Mouse (Mus musculus) heart, adult 2 months (tissue): Measurements from ENCODE around the gene Lonp2. TPM values are rescaled to one million over a fixed set of nuclear protein-coding genes. Genes with fewer than 3 reads are reported as not detected.

Experiments
- DNase-seq, 2 experiments: peaks; one replicate each; pipeline ENCODE4 v3.0.0; 2021
- H3K27ac ChIP-seq: fragments of 200-600 bp; 2 replicates; pipeline ENCODE4 v1.8.1; 2022
- H3K27me3 ChIP-seq: fragments of 200-500 bp; 2 replicates; pipeline ENCODE4 v1.6.1; 2012; ENCODE audit warnings: mild to moderate bottlenecking, low read length, inconsistent platforms, mixed read lengths; ENCODE audit not compliant: control insufficient read depth, insufficient read depth
- H3K36me3 ChIP-seq: fragments of 200-500 bp; 2 replicates; pipeline ENCODE4 v1.6.1; 2012; ENCODE audit warnings: low read length, inconsistent platforms; ENCODE audit not compliant: control insufficient read depth, insufficient read depth
- H3K4me1 ChIP-seq: fragments of 200-500 bp; 2 replicates; pipeline ENCODE4 v1.6.1; 2011; ENCODE audit warnings: low read length; ENCODE audit not compliant: control insufficient read depth, insufficient read depth
- H3K4me3 ChIP-seq: fragments of 200-600 bp; 2 replicates; pipeline ENCODE4 v1.8.1; 2022
- H3K79me2 ChIP-seq: fragments of 200-500 bp; replicated peaks from 2 replicates; pipeline ENCODE4 v1.6.1; 2012; ENCODE audit warnings: mild to moderate bottlenecking, inconsistent platforms, low read length, moderate library complexity, mixed read lengths; ENCODE audit not compliant: control insufficient read depth, insufficient read depth
- H3K9ac ChIP-seq: fragments of 200-500 bp; 2 replicates; pipeline ENCODE4 v1.6.1; 2012; ENCODE audit warnings: low read depth, mild to moderate bottlenecking, control low read depth, inconsistent platforms, low read length, mixed read lengths
- CTCF ChIP-seq: fragments of 200-600 bp; IDR thresholded peaks from 2 replicates; pipeline ENCODE4 v1.8.1; 2022; ENCODE audit warnings: antibody characterized with exemption, mild to moderate bottlenecking, moderate library complexity
- EP300 ChIP-seq: fragments of 200-500 bp; IDR thresholded peaks from 2 replicates; pipeline ENCODE4 v1.6.1; 2011; ENCODE audit warnings: low read depth, low read length, control low read depth; ENCODE audit not compliant: insufficient read depth
- POLR2A ChIP-seq: fragments of 200-500 bp; IDR thresholded peaks from 2 replicates; pipeline ENCODE4 v1.6.1; 2011; ENCODE audit warnings: mild to moderate bottlenecking, low read depth, low read length, control low read depth; ENCODE audit not compliant: insufficient read depth
- WGBS: fragments of 180-500 bp; shearing (Covaris S2); methylation state at CpG from one replicate; pipeline ENCODE4 v1.1.7; 2018; 5-methylcytosine and 5-hydroxymethylcytosine counted together
- intact Hi-C: fragments of 180-260 bp; cut with DNase I; formaldehyde crosslinking; loops from one replicate; pipeline ENCODE4 v1.15.1; 2025
- polyA plus RNA-seq: library from polyadenylated mRNA; depleted of rRNA; stranded (reverse); fragments of >200 nt; gene quantifications from 2 replicates; pipeline ENCODE4 v1.2.3, GENCODE M21; 2012
- total RNA-seq, 2 experiments: library from RNA; stranded (reverse); gene quantifications; 2 replicates each; pipeline ENCODE4 v1.2.3; 2021

Gene Lonp2
- total and polyA plus RNA-seq, 3 experiments = 53.4 to 81.5 (median 69.9) TPM

- no peak for DNase-seq
- intact Hi-C loops = no loop called here
- H3K79me2 ChIP-seq = peaks cover 6% of the 10 kb centered on the region
- H3K36me3 ChIP-seq = peaks cover 27% of the 10 kb centered on the region
- H3K27ac ChIP-seq = no peak overlapping the region
- WGBS = 74% methylated on average over 5 of the region's 5 CpGs
- H3K27me3 ChIP-seq = no peaks in the 10 kb centered on the region
- no peak overlapping the region for H3K9ac ChIP-seq
- peaks cover 2% of the 10 kb centered on the region; the same call in 1 of the 2 replicates for H3K4me1 ChIP-seq
- TF ChIP-seq POLR2A = no peak
- no peak for TF ChIP-seq CTCF
- no peak for TF ChIP-seq EP300
- H3K4me3 ChIP-seq = no peak overlapping the region
Observed at GRCm38 (mm10) chr8:86630212-86630611, 6.4 kb downstream of the Lonp2 start.

- Histone ChIP-seq H3K27me3 (no peaks in the 10 kb centered on the region), H3K27ac (no peak overlapping the region), H3K79me2 (peaks cover 4% of the 10 kb centered on the region; the same call in 1 of the 2 replicates), H3K36me3 (peaks cover 18% of the 10 kb centered on the region), H3K4me3 (no peak overlapping the region), H3K9ac (no peak overlapping the region), H3K4me1 (peaks cover 2% of the 10 kb centered on the region; the same call in 1 of the 2 replicates)
- intact Hi-C loops = no loop called here
- TF ChIP-seq EP300 = no peak
- TF ChIP-seq CTCF = no peak
- TF ChIP-seq POLR2A = no peak
- 63% methylated on average over 4 of the region's 4 CpGs for WGBS
- DNase-seq = no peak
Observed at GRCm38 (mm10) chr8:86631395-86631794, 7.6 kb downstream of the Lonp2 start.

- no peak for DNase-seq
- TF ChIP-seq CTCF (no peak), EP300 (no peak), POLR2A (no peak)
- Histone ChIP-seq H3K4me1 (no peaks in the 10 kb centered on the region), H3K79me2 (peaks cover 1% of the 10 kb centered on the region; the same call in 1 of the 2 replicates), H3K27ac (no peak overlapping the region), H3K4me3 (no peak overlapping the region), H3K9ac (no peak overlapping the region), H3K36me3 (peaks cover 6% of the 10 kb centered on the region), H3K27me3 (no peaks in the 10 kb centered on the region)
- 87% methylated on average over 4 of the region's 4 CpGs for WGBS
- intact Hi-C loops = no loop called here
Observed at GRCm38 (mm10) chr8:86637826-86638225, 14.0 kb downstream of the Lonp2 start.

- intact Hi-C loops = no loop called here
Observed at GRCm38 (mm10) chr8:86638981-86639380, 15.1 kb downstream of the Lonp2 start.

GRCm38 (mm10) chr8:86642682-86643081, 18.8 kb downstream of the Lonp2 start:
- H3K4me3 ChIP-seq = no peak overlapping the region
- WGBS = 81% methylated on average over 3 of the region's 3 CpGs
- no peak overlapping the region for H3K27ac ChIP-seq
- H3K27me3 ChIP-seq = no peaks in the 10 kb centered on the region
- no peaks in the 10 kb centered on the region for H3K4me1 ChIP-seq
- no peaks in the 10 kb centered on the region; the same call in 1 of the 2 replicates for H3K79me2 ChIP-seq
- intact Hi-C loops = no loop called here
- no peak for DNase-seq
- peaks cover 4% of the 10 kb centered on the region for H3K36me3 ChIP-seq
- no peak overlapping the region for H3K9ac ChIP-seq
- no peak for TF ChIP-seq POLR2A
- TF ChIP-seq CTCF = peak; percentile 52

More at GRCm38 (mm10) chr8:86638981-86639380, 15.1 kb downstream of the Lonp2 start:
- H3K27me3 ChIP-seq = no peaks in the 10 kb centered on the region
- peaks cover 1% of the 10 kb centered on the region; the same call in 1 of the 2 replicates for H3K79me2 ChIP-seq
- no peak overlapping the region for H3K4me3 ChIP-seq
- no peak for TF ChIP-seq CTCF
- no peak for TF ChIP-seq POLR2A
- TF ChIP-seq EP300 = no peak
- no peak for DNase-seq
- 85% methylated on average over 4 of the region's 4 CpGs for WGBS
- peaks cover 6% of the 10 kb centered on the region for H3K36me3 ChIP-seq
- no peak overlapping the region for H3K27ac ChIP-seq
- H3K9ac ChIP-seq = no peak overlapping the region
- H3K4me1 ChIP-seq = no peaks in the 10 kb centered on the region

GRCm38 (mm10) chr8:86644661-86645060, 20.8 kb downstream of the Lonp2 start:
- Histone ChIP-seq H3K79me2 (no peaks in the 10 kb centered on the region; the same call in 1 of the 2 replicates), H3K27me3 (no peaks in the 10 kb centered on the region), H3K4me3 (no peak overlapping the region), H3K4me1 (no peaks in the 10 kb centered on the region), H3K27ac (no peak overlapping the region), H3K36me3 (no peaks in the 10 kb centered on the region; the same call in none of the 2 replicates), H3K9ac (no peak overlapping the region)
- TF ChIP-seq EP300 (no peak), CTCF (no peak), POLR2A (no peak)
- no peak for DNase-seq
- intact Hi-C loops = no loop called here
- WGBS = 98% methylated on average over 4 of the region's 4 CpGs

- no peak overlapping the region for H3K27ac ChIP-seq
- WGBS = 80% methylated on average over 3 of the region's 3 CpGs
- TF ChIP-seq EP300 = no peak
- no peak for TF ChIP-seq POLR2A
- no peak for TF ChIP-seq CTCF
- no peaks in the 10 kb centered on the region for H3K27me3 ChIP-seq
- peaks cover 4% of the 10 kb centered on the region for H3K36me3 ChIP-seq
- no peak overlapping the region for H3K4me3 ChIP-seq
- no peak overlapping the region for H3K9ac ChIP-seq
- no peak for DNase-seq
- intact Hi-C loops = no loop called here
- no peaks in the 10 kb centered on the region for H3K79me2 ChIP-seq
- H3K4me1 ChIP-seq = no peaks in the 10 kb centered on the region
Observed at GRCm38 (mm10) chr8:86647771-86648170, 23.9 kb downstream of the Lonp2 start.
